Mouse (Mus musculus) c-Kit-positive CD71-positive TER-119-negative erythroid progenitor cells, embryonic 14.5 days (primary cell): Measurements from ENCODE around the gene Vps37d.
A peak's percentile ranks its signal among the peaks of the same experiment; 100 is the strongest.

Experiments used
- DNase-seq: peaks from one replicate; pipeline ENCODE4 v3.0.0-alpha.2; 2013; ENCODE audit warnings: low read depth

Gene Vps37d

GRCm38 (mm10) chr5:135077564-135078481 lies at the start of gene Vps37d:
Vps37d (minus strand) TSS chr5:135078266.
- peak; percentile 78 for DNase-seq

- DNase-seq, result no peak
Observed at GRCm38 (mm10) chr5:135127669-135128068, 49.6 kb upstream of the Vps37d start.

- DNase-seq, result no peak
Observed at GRCm38 (mm10) chr5:135126121-135126520, 48.1 kb upstream of the Vps37d start.

- no peak for DNase-seq
Observed at GRCm38 (mm10) chr5:135120753-135121152, 42.7 kb upstream of the Vps37d start.

GRCm38 (mm10) chr5:135118589-135119081 lies 40.6 kb upstream of the Vps37d start:
- DNase-seq, result peak; percentile 50

GRCm38 (mm10) chr5:135115241-135115640 lies 37.2 kb upstream of the Vps37d start:
- DNase-seq, result no peak

GRCm38 (mm10) chr5:135113782-135114181 lies 35.7 kb upstream of the Vps37d start:
- DNase-seq, result no peak

- no peak for DNase-seq
Observed at GRCm38 (mm10) chr5:135109976-135110375, 31.9 kb upstream of the Vps37d start.

GRCm38 (mm10) chr5:135109426-135109825 lies 31.4 kb upstream of the Vps37d start:
- no peak for DNase-seq

- no peak for DNase-seq
Observed at GRCm38 (mm10) chr5:135109017-135109416, 31.0 kb upstream of the Vps37d start.

GRCm38 (mm10) chr5:135107521-135108501 lies 29.7 kb upstream of the Vps37d start:
- no peak for DNase-seq

- peak; percentile 87 for DNase-seq
Observed at GRCm38 (mm10) chr5:135106758-135107256, 28.7 kb upstream of the Vps37d start.

GRCm38 (mm10) chr5:135103999-135104660 lies 26.1 kb upstream of the Vps37d start:
- no peak for DNase-seq

- DNase-seq, result no peak
Observed at GRCm38 (mm10) chr5:135100981-135101380, 22.9 kb upstream of the Vps37d start.

- DNase-seq, result no peak
Observed at GRCm38 (mm10) chr5:135089653-135090052, 11.6 kb upstream of the Vps37d start, which contains the start of gene Mlxipl. Mlxipl (plus strand) TSS chr5:135089890.

- DNase-seq, result no peak
Observed at GRCm38 (mm10) chr5:135086871-135087270, 8.8 kb upstream of the Vps37d start.

- no peak for DNase-seq
Observed at GRCm38 (mm10) chr5:135080539-135080938, 2.5 kb upstream of the Vps37d start.

- no peak for DNase-seq
Observed at GRCm38 (mm10) chr5:135079578-135079977, 1.5 kb upstream of the Vps37d start.

- no peak for DNase-seq
Observed at GRCm38 (mm10) chr5:135078482-135078810, 380 bp upstream of the Vps37d start.

- no peak for DNase-seq
Observed at GRCm38 (mm10) chr5:135076931-135077505, 1.0 kb downstream of the Vps37d start.

- no peak for DNase-seq
Observed at GRCm38 (mm10) chr5:135076368-135076767, 1.7 kb downstream of the Vps37d start.
